Mouse (Mus musculus) midbrain, embryonic 14.5 days (tissue): ENCODE data around the gene Phc2. TPM values are rescaled to one million over a fixed set of nuclear protein-coding genes. Genes with fewer than 3 reads are reported as not detected.

Source experiments
- ATAC-seq: fragments of 200-750 bp; cut with Nextera tagmentation; 2 replicates; pipeline ENCODE4 v1.8.0; 2017; ENCODE audit warnings: moderate number of reproducible peaks, moderate library complexity; ENCODE audit not compliant: low FRiP score, low TSS enrichment
- DNase-seq: peaks from one replicate; pipeline ENCODE4 v3.0.0-alpha.2; 2015
- H3K27ac ChIP-seq: fragments of 300-500 bp; sonication (generic); replicated peaks from 2 replicates; pipeline ENCODE4 v1.5.1; 2014; ENCODE audit warnings: mild to moderate bottlenecking, low read depth, low read length, moderate library complexity
- H3K27me3 ChIP-seq: fragments of 300-500 bp; sonication (generic); 2 replicates; pipeline ENCODE4 v1.6.1; 2014; ENCODE audit warnings: low read length, control low read depth, mixed read lengths; ENCODE audit not compliant: control insufficient read depth, insufficient read depth
- H3K36me3 ChIP-seq: fragments of 300-500 bp; sonication (generic); 2 replicates; pipeline ENCODE4 v1.6.1; 2014; ENCODE audit warnings: low read length, control low read depth; ENCODE audit not compliant: control insufficient read depth, insufficient read depth
- H3K4me1 ChIP-seq: fragments of 300-500 bp; sonication (generic); 2 replicates; pipeline ENCODE4 v1.6.1; 2014; ENCODE audit warnings: mild to moderate bottlenecking, antibody characterized with exemption, low read length, control low read depth; ENCODE audit not compliant: control insufficient read depth, insufficient read depth
- H3K4me2 ChIP-seq: fragments of 300-500 bp; sonication (generic); 2 replicates; pipeline ENCODE4 v1.6.1; 2014; ENCODE audit warnings: mild to moderate bottlenecking, low read length, moderate library complexity
- H3K4me3 ChIP-seq: fragments of 300-500 bp; sonication (generic); replicated peaks from 2 replicates; pipeline ENCODE4 v1.5.1; 2014; ENCODE audit warnings: low read depth, low read length
- H3K9ac ChIP-seq: fragments of 300-500 bp; sonication (generic); replicated peaks from 2 replicates; pipeline ENCODE4 v1.6.1; 2014; ENCODE audit warnings: mild to moderate bottlenecking, low read length, moderate library complexity
- H3K9me3 ChIP-seq: fragments of 300-500 bp; sonication (generic); 2 replicates; pipeline ENCODE4 v1.6.1; 2016; ENCODE audit warnings: low read length, control low read depth, mixed read lengths; ENCODE audit not compliant: control insufficient read depth
- WGBS: fragments of 180-500 bp; shearing (Covaris S2); extraction: QIAGEN DNeasy Blood & Tissue Kit; methylation state at CpG from one replicate; pipeline ENCODE4 v1.1.7; 2014; 5-methylcytosine and 5-hydroxymethylcytosine counted together
- polyA plus RNA-seq: library from polyadenylated mRNA; unstranded; fragments of >200 nt; fragmentation: Nextera tagmentation; extraction: Ambion mirVana; gene quantifications from 2 replicates; pipeline ENCODE4 v1.2.1, GENCODE M21; 2014

Gene Phc2
- polyA plus RNA-seq, 1 experiment from 2014 or later: 48.4 TPM

- Histone ChIP-seq H3K4me2 (no peak overlapping the region), H3K4me3 (no peak overlapping the region), H3K4me1 (peaks cover 26% of the 10 kb centered on the region), H3K27ac (no peak overlapping the region), H3K27me3 (no peaks in the 10 kb centered on the region), H3K9me3 (no peaks in the 10 kb centered on the region), H3K9ac (no peak overlapping the region), H3K36me3 (peaks cover 46% of the 10 kb centered on the region)
- WGBS: 49% methylated on average over 5 of the region's 5 CpGs
- DNase-seq (no peak), ATAC-seq (no peak)
Measured at GRCm38 (mm10) chr4:128741906-128742305, 87.4 kb downstream of the Phc2 start.

GRCm38 (mm10) chr4:128742379-128742970, 88.0 kb downstream of the Phc2 start:
- Histone ChIP-seq H3K4me2 (no peak overlapping the region), H3K27ac (no peak overlapping the region), H3K4me3 (no peak overlapping the region), H3K4me1 (peaks cover 20% of the 10 kb centered on the region), H3K27me3 (no peaks in the 10 kb centered on the region), H3K9ac (no peak overlapping the region), H3K36me3 (peaks cover 52% of the 10 kb centered on the region), H3K9me3 (no peaks in the 10 kb centered on the region)
- DNase-seq (no peak), ATAC-seq (no peak)
- 38% methylated on average over 10 of the region's 10 CpGs for WGBS

GRCm38 (mm10) chr4:128743031-128743626, 88.6 kb downstream of the Phc2 start:
- no peak overlapping the region for H3K27ac ChIP-seq
- ATAC-seq (no peak), DNase-seq (no peak)
- peaks cover 13% of the 10 kb centered on the region; the same call in 1 of the 2 replicates for H3K4me1 ChIP-seq
- H3K9me3 ChIP-seq: no peaks in the 10 kb centered on the region
- peaks cover 58% of the 10 kb centered on the region for H3K36me3 ChIP-seq
- no peaks in the 10 kb centered on the region for H3K27me3 ChIP-seq
- H3K4me2 ChIP-seq: no peak overlapping the region
- no peak overlapping the region for H3K4me3 ChIP-seq
- H3K9ac ChIP-seq: no peak overlapping the region
- 68% methylated on average over 12 of the region's 12 CpGs for WGBS

- Histone ChIP-seq H3K4me1 (peaks cover 9% of the 10 kb centered on the region; the same call in 1 of the 2 replicates), H3K27me3 (no peaks in the 10 kb centered on the region), H3K27ac (no peak overlapping the region), H3K4me2 (no peak overlapping the region), H3K4me3 (no peak overlapping the region), H3K9me3 (no peaks in the 10 kb centered on the region), H3K9ac (no peak overlapping the region), H3K36me3 (peaks cover 79% of the 10 kb centered on the region)
- WGBS: 93% methylated on average over 8 of the region's 8 CpGs
- no peak for ATAC-seq
- no peak for DNase-seq
Measured at GRCm38 (mm10) chr4:128745160-128745559, 90.7 kb downstream of the Phc2 start.

- Histone ChIP-seq H3K9me3 (no peaks in the 10 kb centered on the region), H3K4me1 (peaks cover 4% of the 10 kb centered on the region; the same call in 1 of the 2 replicates), H3K9ac (no peak overlapping the region), H3K4me2 (no peak overlapping the region), H3K27ac (0 out of 2 replicates have a peak overlapping the region, but pooled peaks have one; percentile 8), H3K27me3 (no peaks in the 10 kb centered on the region), H3K36me3 (peaks cover 100% of the 10 kb centered on the region), H3K4me3 (no peak overlapping the region)
- WGBS: 82% methylated on average over 22 of the region's 22 CpGs
- DNase-seq (no peak), ATAC-seq (no peak)
Measured at GRCm38 (mm10) chr4:128747614-128748270, 93.2 kb downstream of the Phc2 start.

- ATAC-seq (no peak), DNase-seq (no peak)
- no peak overlapping the region for H3K4me3 ChIP-seq
- 0 out of 2 replicates have a peak overlapping the region, but pooled peaks have one; percentile 20 for H3K27ac ChIP-seq
- H3K36me3 ChIP-seq: peaks cover 100% of the 10 kb centered on the region
- WGBS: 92% methylated on average over 7 of the region's 7 CpGs
- H3K4me1 ChIP-seq: no peaks in the 10 kb centered on the region
- H3K9ac ChIP-seq: no peak overlapping the region
- H3K4me2 ChIP-seq: no peak overlapping the region
- no peaks in the 10 kb centered on the region for H3K27me3 ChIP-seq
- no peaks in the 10 kb centered on the region for H3K9me3 ChIP-seq
Measured at GRCm38 (mm10) chr4:128748309-128748708, 93.8 kb downstream of the Phc2 start.

GRCm38 (mm10) chr4:128751006-128751405, 96.5 kb downstream of the Phc2 start:
- H3K36me3 ChIP-seq: peaks cover 92% of the 10 kb centered on the region
- no peak overlapping the region for H3K27ac ChIP-seq
- no peak overlapping the region for H3K4me2 ChIP-seq
- H3K9ac ChIP-seq: no peak overlapping the region
- WGBS: 71% methylated on average over 5 of the region's 5 CpGs
- H3K9me3 ChIP-seq: no peaks in the 10 kb centered on the region
- DNase-seq (no peak), ATAC-seq (no peak)
- H3K4me3 ChIP-seq: no peak overlapping the region
- H3K4me1 ChIP-seq: no peaks in the 10 kb centered on the region
- no peaks in the 10 kb centered on the region for H3K27me3 ChIP-seq

- Histone ChIP-seq H3K36me3 (peaks cover 80% of the 10 kb centered on the region), H3K9me3 (no peaks in the 10 kb centered on the region), H3K27me3 (no peaks in the 10 kb centered on the region), H3K9ac (no peak overlapping the region), H3K27ac (peak overlapping the region; percentile 38; the same call in 1 of the 2 replicates), H3K4me3 (no peak overlapping the region), H3K4me1 (no peaks in the 10 kb centered on the region), H3K4me2 (no peak overlapping the region)
- DNase-seq (no peak), ATAC-seq (no peak)
- 89% methylated on average over 13 of the region's 13 CpGs for WGBS
Measured at GRCm38 (mm10) chr4:128752031-128752757, 97.7 kb downstream of the Phc2 start.
